Mouse (Mus musculus) midbrain, embryonic 16.5 days (tissue): ENCODE measurements at regions not wholly inside any gene's neighbourhood (a gene's known extent, or its start where the extent isn't known, plus 50 kb on each side); places are given as distances from the start of the nearest gene placed in this dataset.

Experiments used
- ATAC-seq: fragments of 200-750 bp; cut with Nextera tagmentation; 2 replicates; pipeline ENCODE4 v1.8.0; 2017; ENCODE audit warnings: moderate TSS enrichment
- H3K27ac ChIP-seq: fragments of 300-500 bp; sonication (generic); 2 replicates; pipeline ENCODE4 v1.5.1; 2014; ENCODE audit warnings: mild to moderate bottlenecking, low read length, mixed read lengths
- H3K27me3 ChIP-seq: fragments of 300-500 bp; sonication (generic); 2 replicates; pipeline ENCODE4 v1.6.1; 2014; ENCODE audit warnings: low read depth, low read length, mixed read lengths; ENCODE audit not compliant: control insufficient read depth, insufficient read depth
- H3K36me3 ChIP-seq: fragments of 300-500 bp; sonication (generic); 2 replicates; pipeline ENCODE4 v1.6.1; 2014; ENCODE audit warnings: mild to moderate bottlenecking, low read length, moderate library complexity, mixed read lengths; ENCODE audit not compliant: control insufficient read depth, insufficient read depth
- H3K4me1 ChIP-seq: fragments of 300-500 bp; sonication (generic); 2 replicates; pipeline ENCODE4 v1.6.1; 2014; ENCODE audit warnings: mild to moderate bottlenecking, low read length, mixed read lengths; ENCODE audit not compliant: control insufficient read depth, insufficient read depth
- H3K4me2 ChIP-seq: fragments of 300-500 bp; sonication (generic); 2 replicates; pipeline ENCODE4 v1.6.1; 2014; ENCODE audit warnings: mild to moderate bottlenecking, low read length, mixed read lengths
- H3K4me3 ChIP-seq: fragments of 300-500 bp; sonication (generic); 2 replicates; pipeline ENCODE4 v1.5.1; 2014; ENCODE audit warnings: low read depth, mild to moderate bottlenecking, low read length, moderate library complexity, mixed read lengths
- H3K9ac ChIP-seq: fragments of 300-500 bp; sonication (generic); 2 replicates; pipeline ENCODE4 v1.6.1; 2014; ENCODE audit warnings: low read depth, low read length, mixed read lengths
- H3K9me3 ChIP-seq: fragments of 300-500 bp; sonication (generic); replicated peaks from 2 replicates; pipeline ENCODE4 v1.6.1; 2014; ENCODE audit warnings: mild to moderate bottlenecking, low read length, mixed read lengths; ENCODE audit not compliant: control insufficient read depth, poor library complexity, severe bottlenecking
- WGBS: fragments of 180-500 bp; shearing (Covaris S2); extraction: QIAGEN DNeasy Blood & Tissue Kit; methylation state at CpG from one replicate; pipeline ENCODE4 v1.1.7; 2014; 5-methylcytosine and 5-hydroxymethylcytosine counted together

DNA sequence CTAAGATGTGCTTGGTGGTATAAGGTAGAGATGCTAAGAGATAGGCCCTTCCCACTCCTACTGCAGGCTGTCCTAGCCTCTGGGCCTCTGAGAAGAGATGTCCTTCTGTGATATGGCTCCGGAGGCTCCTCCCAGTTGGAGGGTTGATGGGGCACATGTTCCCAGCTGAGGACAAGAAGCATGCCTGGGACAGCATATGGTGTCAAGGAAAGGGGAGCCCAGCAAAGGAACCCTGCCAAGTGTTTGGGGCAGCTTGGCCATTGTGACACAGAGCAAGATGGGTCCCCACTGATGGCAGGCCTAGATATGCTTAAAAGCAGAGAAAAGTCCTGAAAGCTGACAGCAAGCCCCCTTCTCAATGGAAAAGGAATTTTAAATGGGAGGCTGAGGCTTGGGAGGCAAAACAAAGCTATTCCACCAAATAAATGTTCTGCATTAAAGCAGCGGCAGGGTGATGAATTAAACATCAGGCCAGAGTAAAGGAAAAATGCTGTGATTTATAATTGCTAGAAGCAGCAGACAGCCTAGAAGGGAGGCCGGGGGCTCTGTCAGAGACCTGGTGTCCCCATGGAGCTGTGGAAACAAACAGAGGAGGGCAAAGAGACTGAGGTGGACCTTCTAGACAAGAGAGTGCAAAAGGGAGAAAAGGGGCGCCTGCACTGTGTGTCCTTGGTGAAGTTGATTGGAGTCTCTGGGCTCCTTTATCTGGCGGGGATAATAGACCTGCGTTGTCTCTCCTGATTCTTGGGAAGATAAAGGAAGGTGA, 246.0 kb downstream of the Lrfn2 start:
- H3K9ac ChIP-seq: no peak overlapping the region
- H3K36me3 ChIP-seq: no peaks in the 10 kb centered on the region
- H3K27me3 ChIP-seq: no peaks in the 10 kb centered on the region
- no peak for ATAC-seq
- H3K4me1 ChIP-seq: peaks cover 15% of the 10 kb centered on the region; the same call in 1 of the 2 replicates
- no peak overlapping the region for H3K4me2 ChIP-seq
- WGBS: 46% methylated on average over 6 of the region's 6 CpGs
- no peak overlapping the region for H3K4me3 ChIP-seq
- H3K27ac ChIP-seq: no peak overlapping the region
- H3K9me3 ChIP-seq: no peaks in the 10 kb centered on the region

DNA sequence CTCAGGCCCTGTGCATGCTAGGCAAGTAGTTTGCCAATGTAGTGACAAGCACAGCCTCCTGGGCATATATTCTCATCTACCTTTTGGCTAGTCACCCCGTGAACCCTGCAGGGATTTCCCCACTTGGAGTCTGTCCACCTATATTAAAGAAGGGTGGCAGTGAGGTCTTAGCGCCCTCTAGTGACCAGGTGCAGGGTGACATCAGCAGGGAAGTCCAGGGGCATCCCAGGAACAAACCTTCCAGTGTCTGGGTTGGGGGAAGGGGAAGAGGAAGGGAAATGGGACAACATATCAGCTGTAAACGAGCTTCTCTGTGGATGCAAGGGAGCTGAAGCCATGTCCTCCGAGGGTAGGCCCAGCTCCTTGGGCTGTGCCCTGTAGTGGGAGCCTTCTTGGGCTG, 245.7 kb upstream of the Mocs1 start:
- Histone ChIP-seq H3K27ac (no peak overlapping the region), H3K36me3 (no peaks in the 10 kb centered on the region), H3K9ac (no peak overlapping the region), H3K9me3 (no peaks in the 10 kb centered on the region), H3K27me3 (no peaks in the 10 kb centered on the region), H3K4me2 (no peak overlapping the region), H3K4me1 (peaks cover 15% of the 10 kb centered on the region; the same call in 1 of the 2 replicates), H3K4me3 (no peak overlapping the region)
- ATAC-seq: no peak
- 16% methylated on average over 4 of the region's 4 CpGs for WGBS

DNA sequence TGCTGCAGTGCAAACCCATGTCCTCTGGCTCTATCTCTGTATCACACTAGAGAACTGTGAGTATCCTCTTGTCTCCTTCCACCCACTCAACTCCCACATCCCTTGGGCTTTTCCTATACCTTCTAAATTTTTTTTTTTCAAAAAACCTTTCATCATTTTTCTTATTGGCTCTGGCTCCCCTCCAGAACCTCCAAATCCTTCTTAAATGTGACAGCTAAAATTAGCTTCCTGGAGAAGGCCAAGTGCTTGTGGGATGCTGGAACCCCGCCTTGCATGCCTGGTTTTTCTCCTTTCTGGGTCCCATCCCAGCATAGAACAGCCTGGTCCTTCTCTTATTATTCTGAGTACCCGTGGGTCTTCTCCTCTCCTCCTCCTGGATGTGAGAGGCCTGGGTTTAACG, 244.2 kb upstream of the Mocs1 start:
- no peak overlapping the region for H3K9ac ChIP-seq
- H3K4me2 ChIP-seq: no peak overlapping the region
- H3K36me3 ChIP-seq: no peaks in the 10 kb centered on the region
- H3K9me3 ChIP-seq: no peaks in the 10 kb centered on the region
- no peak overlapping the region for H3K27ac ChIP-seq
- no peaks in the 10 kb centered on the region for H3K27me3 ChIP-seq
- H3K4me1 ChIP-seq: peaks cover 9% of the 10 kb centered on the region; the same call in 1 of the 2 replicates
- WGBS: 72% methylated on average over 3 of the region's 3 CpGs
- H3K4me3 ChIP-seq: no peak overlapping the region
- no peak for ATAC-seq

- H3K4me2 ChIP-seq: no peak overlapping the region
- no peak overlapping the region for H3K9ac ChIP-seq
- WGBS: 40% methylated on average over 8 of the region's 8 CpGs
- no peak overlapping the region for H3K4me3 ChIP-seq
- H3K36me3 ChIP-seq: no peaks in the 10 kb centered on the region
- no peaks in the 10 kb centered on the region for H3K27me3 ChIP-seq
- peaks cover 8% of the 10 kb centered on the region; the same call in 1 of the 2 replicates for H3K4me1 ChIP-seq
- no peaks in the 10 kb centered on the region for H3K9me3 ChIP-seq
- no peak for ATAC-seq
- no peak overlapping the region for H3K27ac ChIP-seq
Measured at GRCm38 (mm10) chr17:49185052-49185612, 243.0 kb upstream of the Mocs1 start.

DNA sequence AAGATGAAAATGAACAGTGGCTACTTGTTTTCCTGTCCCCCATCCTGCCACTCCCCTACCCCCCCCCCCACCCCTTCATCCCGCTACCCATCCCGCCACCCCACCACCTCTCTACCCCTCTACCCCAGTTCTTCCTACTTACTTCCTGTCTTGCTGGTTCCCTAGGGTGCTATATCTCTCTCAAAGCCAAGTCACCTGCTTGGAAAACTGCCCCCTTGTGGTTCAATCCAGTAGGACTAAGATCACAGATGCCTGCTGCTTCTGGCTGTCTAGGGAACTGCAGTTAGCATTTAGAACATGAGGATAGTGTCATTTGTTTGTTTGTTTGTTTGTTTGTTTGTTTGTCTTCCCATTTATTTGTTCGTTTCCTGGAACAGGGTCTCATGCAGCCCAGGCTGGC, 238.4 kb upstream of the Mocs1 start:
- Histone ChIP-seq H3K9me3 (no peaks in the 10 kb centered on the region), H3K27me3 (no peaks in the 10 kb centered on the region), H3K4me2 (no peak overlapping the region), H3K4me1 (no peaks in the 10 kb centered on the region), H3K27ac (no peak overlapping the region), H3K4me3 (no peak overlapping the region), H3K36me3 (no peaks in the 10 kb centered on the region), H3K9ac (no peak overlapping the region)
- 36% methylated on average over 3 of the region's 3 CpGs for WGBS
- no peak for ATAC-seq

GRCm38 (mm10) chr17:49190337-49190736, 237.8 kb upstream of the Mocs1 start:
- WGBS: 78% methylated on average over 4 of the region's 4 CpGs
- ATAC-seq: no peak

DNA sequence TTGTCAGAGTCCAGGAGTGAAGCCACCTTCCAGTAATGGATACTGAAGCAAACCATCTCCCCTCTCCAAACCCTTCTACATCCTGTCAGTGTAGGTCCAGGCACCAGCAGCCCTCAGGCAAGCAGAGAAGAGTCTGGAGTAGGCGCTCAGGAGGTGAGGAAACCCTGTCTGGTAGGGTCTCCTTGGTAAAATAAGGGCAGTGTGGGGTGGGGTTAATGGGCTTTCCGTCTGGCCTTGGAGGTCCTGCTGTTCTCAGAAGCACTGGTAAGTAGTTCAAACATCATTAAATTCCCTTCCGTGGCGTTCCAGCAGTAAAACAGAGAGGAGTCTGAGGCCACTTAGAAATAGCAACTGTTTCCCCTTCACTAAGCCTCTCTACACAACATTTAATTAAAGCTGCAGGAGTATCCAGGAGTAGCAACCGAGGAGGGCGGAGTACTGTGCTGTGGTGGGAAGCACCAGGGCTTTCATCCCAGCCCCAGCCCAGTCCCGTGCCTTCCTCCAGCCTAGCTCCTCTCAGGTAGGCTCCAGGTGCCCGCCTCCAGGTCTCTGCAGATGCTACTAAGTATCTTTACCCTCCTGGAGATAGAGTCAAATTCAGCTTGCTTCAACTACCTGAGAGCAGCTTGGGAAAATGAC, 232.0 kb upstream of the Mocs1 start:
- Histone ChIP-seq H3K4me3 (no peak overlapping the region), H3K4me1 (no peaks in the 10 kb centered on the region), H3K27ac (no peak overlapping the region), H3K9me3 (0 out of 2 replicates have a peak, but pooled peaks cover 3% of the 10 kb centered on the region), H3K27me3 (no peaks in the 10 kb centered on the region), H3K4me2 (no peak overlapping the region), H3K9ac (no peak overlapping the region), H3K36me3 (no peaks in the 10 kb centered on the region)
- ATAC-seq: no peak
- 63% methylated on average over 8 of the region's 8 CpGs for WGBS

More at GRCm38 (mm10) chr17:49190337-49190736, 237.8 kb upstream of the Mocs1 start:
- Histone ChIP-seq H3K27ac (no peak overlapping the region), H3K4me1 (no peaks in the 10 kb centered on the region), H3K9me3 (no peaks in the 10 kb centered on the region), H3K9ac (no peak overlapping the region), H3K4me2 (no peak overlapping the region), H3K4me3 (no peak overlapping the region), H3K27me3 (no peaks in the 10 kb centered on the region), H3K36me3 (no peaks in the 10 kb centered on the region)

- H3K27me3 ChIP-seq: no peaks in the 10 kb centered on the region
- ATAC-seq: 0 out of 2 replicates have a peak, but pooled peaks have one; percentile 25
- H3K27ac ChIP-seq: no peak overlapping the region
- no peak overlapping the region for H3K9ac ChIP-seq
- no peak overlapping the region for H3K4me2 ChIP-seq
- no peaks in the 10 kb centered on the region for H3K36me3 ChIP-seq
- H3K4me1 ChIP-seq: no peaks in the 10 kb centered on the region
- 0 out of 2 replicates have a peak, but pooled peaks cover 3% of the 10 kb centered on the region for H3K9me3 ChIP-seq
- no peak overlapping the region for H3K4me3 ChIP-seq
- 92% methylated on average over 3 of the region's 3 CpGs for WGBS
Measured at GRCm38 (mm10) chr17:49201495-49201894, 226.7 kb upstream of the Mocs1 start.

DNA sequence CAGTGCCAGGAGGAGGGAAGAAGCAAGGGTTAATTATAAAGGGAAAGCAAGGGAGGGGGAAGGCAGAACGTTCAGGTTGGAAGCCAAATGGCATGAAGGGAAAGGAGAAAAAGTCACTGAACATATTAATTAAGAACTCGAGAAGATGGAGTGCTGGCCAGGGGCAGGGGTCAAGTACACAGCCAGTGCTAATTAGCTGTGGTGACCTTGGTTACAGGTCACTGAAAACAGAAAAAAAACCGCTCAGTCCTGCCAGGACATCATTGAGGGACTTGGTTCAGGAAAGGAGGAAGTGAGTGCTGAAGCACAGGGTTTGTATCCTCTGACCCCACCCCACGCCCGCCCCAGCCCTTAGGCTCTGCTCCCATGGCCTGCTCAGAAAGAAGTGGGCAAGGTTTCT, 223.1 kb upstream of the Mocs1 start:
- Histone ChIP-seq H3K27ac (no peak overlapping the region), H3K4me3 (no peak overlapping the region), H3K27me3 (no peaks in the 10 kb centered on the region), H3K9me3 (0 out of 2 replicates have a peak, but pooled peaks cover 3% of the 10 kb centered on the region), H3K4me2 (no peak overlapping the region), H3K36me3 (no peaks in the 10 kb centered on the region), H3K4me1 (no peaks in the 10 kb centered on the region), H3K9ac (no peak overlapping the region)
- 18% methylated on average over 5 of the region's 5 CpGs for WGBS
- ATAC-seq: no peak
